Mouse (Mus musculus) gastrocnemius, adult 18-20 months (tissue): ENCODE data around the gene Kcnh5. TPM values are rescaled to one million over a fixed set of nuclear protein-coding genes. Genes with fewer than 3 reads are reported as not detected.

Experiments used
- DNase-seq: peaks from one replicate; pipeline ENCODE4 v3.0.0; 2021; ENCODE audit warnings: low spot score
- long read RNA-seq, 2 experiments: library from polyadenylated mRNA; stranded (forward); transcript quantifications; one replicate each; pipeline ENCODE4 v2.0.0; 2021
- total RNA-seq, 2 experiments: library from RNA; stranded (reverse); gene quantifications; 2 replicates each; pipeline ENCODE4 v1.2.3; 2021

Kcnh5 gene
- not detected for total RNA-seq
- long read RNA-seq, experiment 1 = 0 reads
- long read RNA-seq, experiment 2 = 0 reads

GRCm38 (mm10) chr12:75176691-75177645 lies at the start of gene Kcnh5:
Gene Kcnh5, minus strand, starts transcription at chr12:75177332.
- no peak for DNase-seq

GRCm38 (mm10) chr12:75223966-75224365 lies 46.8 kb upstream of the Kcnh5 start:
- DNase-seq = no peak

GRCm38 (mm10) chr12:75189413-75189812 lies 12.3 kb upstream of the Kcnh5 start:
- DNase-seq = no peak

- no peak for DNase-seq
Measured at GRCm38 (mm10) chr12:75182646-75183045, 5.5 kb upstream of the Kcnh5 start.

GRCm38 (mm10) chr12:75179491-75179890 lies 2.4 kb upstream of the Kcnh5 start:
- no peak for DNase-seq

GRCm38 (mm10) chr12:75177646-75178030 lies 506 bp upstream of the Kcnh5 start:
- DNase-seq = no peak

GRCm38 (mm10) chr12:75175931-75176565 lies 1.1 kb downstream of the Kcnh5 start:
- DNase-seq = no peak

- DNase-seq = no peak
Measured at GRCm38 (mm10) chr12:75170970-75171369, 6.2 kb downstream of the Kcnh5 start.

GRCm38 (mm10) chr12:75153076-75153568 lies 24.0 kb downstream of the Kcnh5 start:
- DNase-seq = no peak

GRCm38 (mm10) chr12:75139792-75140191 lies 37.3 kb downstream of the Kcnh5 start:
- no peak for DNase-seq

GRCm38 (mm10) chr12:75091921-75092320 lies 85.2 kb downstream of the Kcnh5 start:
- no peak for DNase-seq

- no peak for DNase-seq
Measured at GRCm38 (mm10) chr12:75090957-75091356, 86.2 kb downstream of the Kcnh5 start.

GRCm38 (mm10) chr12:75077175-75077574 lies 100.0 kb downstream of the Kcnh5 start:
- no peak for DNase-seq

- DNase-seq = no peak
Measured at GRCm38 (mm10) chr12:75071043-75071442, 106.1 kb downstream of the Kcnh5 start.

- DNase-seq = no peak
Measured at GRCm38 (mm10) chr12:75062571-75062970, 114.6 kb downstream of the Kcnh5 start.

GRCm38 (mm10) chr12:75061731-75062130 lies 115.4 kb downstream of the Kcnh5 start:
- DNase-seq = no peak

- no peak for DNase-seq
Measured at GRCm38 (mm10) chr12:75053731-75054130, 123.4 kb downstream of the Kcnh5 start.

- no peak for DNase-seq
Measured at GRCm38 (mm10) chr12:75036694-75037093, 140.4 kb downstream of the Kcnh5 start.

- DNase-seq = no peak
Measured at GRCm38 (mm10) chr12:75031970-75032864, 144.9 kb downstream of the Kcnh5 start.

GRCm38 (mm10) chr12:74971187-74971586 lies 205.9 kb downstream of the Kcnh5 start:
- DNase-seq = no peak

- no peak for DNase-seq
Measured at GRCm38 (mm10) chr12:74969420-74969819, 207.7 kb downstream of the Kcnh5 start.
